Mouse (Mus musculus) brown adipose tissue, adult 24 weeks (tissue): ENCODE measurements around the gene Nek10. TPM values are rescaled to one million over a fixed set of nuclear protein-coding genes. Genes with fewer than 3 reads are reported as not detected.
"Not testable (repeated sequence)": the region's sequence is repeated elsewhere in the genome, so short reads cannot be mapped to it uniquely, and the experiment has no call there.

Experiments used
- H3K27ac ChIP-seq: fragments of 200-500 bp; replicated peaks from 2 replicates; pipeline ENCODE4 v1.5.1; 2012; ENCODE audit warnings: low read depth, mild to moderate bottlenecking, low read length
- H3K4me1 ChIP-seq: fragments of 200-500 bp; 2 replicates; pipeline ENCODE4 v1.6.1; 2012; ENCODE audit warnings: low read length, mixed read lengths; ENCODE audit not compliant: control insufficient read depth, insufficient read depth, insufficient read length
- H3K4me3 ChIP-seq: fragments of 200-500 bp; 2 replicates; pipeline ENCODE4 v1.5.1; 2012; ENCODE audit warnings: low read depth, mild to moderate bottlenecking, low read length, moderate library complexity; ENCODE audit not compliant: insufficient read depth
- polyA plus RNA-seq: library from polyadenylated mRNA; stranded (reverse); fragments of >200 nt; gene quantifications from 2 replicates; pipeline ENCODE4 v1.2.4, GENCODE M21; 2012; ENCODE audit not compliant: missing spikeins, insufficient read depth, insufficient read length

Nek10 gene
- polyA plus RNA-seq, 1 experiment = not detected

- Histone ChIP-seq H3K4me1 (no peaks in the 10 kb centered on the region), H3K4me3 (no peak overlapping the region), H3K27ac (no peak overlapping the region)
Measured at GRCm38 (mm10) chr14:15011408-15011807, 208.2 kb downstream of the Nek10 start.

GRCm38 (mm10) chr14:15014799-15015198, 211.6 kb downstream of the Nek10 start:
- H3K4me1 ChIP-seq = no peaks in the 10 kb centered on the region
- H3K4me3 ChIP-seq = no peak overlapping the region
- no peak overlapping the region for H3K27ac ChIP-seq

DNA sequence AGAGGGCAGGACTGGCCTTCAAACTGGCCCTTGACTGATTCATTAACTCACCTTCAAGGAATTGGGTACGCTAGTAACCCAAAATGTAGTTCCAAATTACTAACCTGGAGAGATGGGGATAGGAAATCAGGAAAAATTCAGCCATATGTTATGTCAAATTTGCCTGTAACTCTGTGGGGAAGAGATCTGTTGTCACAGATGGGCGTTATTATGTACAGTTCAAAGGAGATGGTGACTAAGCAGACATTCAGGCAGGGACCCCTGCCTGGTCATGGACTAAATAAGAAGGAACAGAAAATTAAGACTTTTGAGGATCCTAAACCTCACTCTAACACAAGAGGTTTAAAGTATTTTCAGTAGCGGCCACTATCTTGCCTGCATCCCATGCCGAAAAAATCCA, 227.4 kb downstream of the Nek10 start:
- H3K4me3 ChIP-seq, H3K4me1 ChIP-seq, H3K27ac ChIP-seq: not testable (repeated sequence)

DNA sequence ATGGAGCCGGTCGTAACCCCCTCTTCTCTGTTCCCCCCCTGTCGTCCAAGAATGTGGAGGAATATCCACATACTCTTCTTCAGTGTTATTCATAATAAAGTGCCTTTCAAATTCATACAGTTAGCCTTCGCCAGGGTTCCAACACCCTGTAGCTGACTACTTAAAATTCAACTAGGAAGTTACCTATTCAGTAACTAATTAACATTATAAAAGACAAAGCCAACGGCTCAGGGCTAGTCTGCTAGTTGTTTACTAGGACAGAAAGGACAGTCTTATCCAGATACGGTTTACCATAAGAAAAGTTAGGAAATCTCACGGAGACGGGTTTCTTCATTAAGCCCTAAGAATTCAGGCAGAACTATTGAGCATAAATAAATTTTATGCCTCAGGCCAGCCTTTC, 231.4 kb downstream of the Nek10 start:
- not testable (repeated sequence) for H3K4me1 ChIP-seq, H3K4me3 ChIP-seq, H3K27ac ChIP-seq

GRCm38 (mm10) chr14:15048186-15048585, 245.0 kb downstream of the Nek10 start:
- no peak overlapping the region for H3K27ac ChIP-seq
- no peaks in the 10 kb centered on the region for H3K4me1 ChIP-seq
- H3K4me3 ChIP-seq = no peak overlapping the region

DNA sequence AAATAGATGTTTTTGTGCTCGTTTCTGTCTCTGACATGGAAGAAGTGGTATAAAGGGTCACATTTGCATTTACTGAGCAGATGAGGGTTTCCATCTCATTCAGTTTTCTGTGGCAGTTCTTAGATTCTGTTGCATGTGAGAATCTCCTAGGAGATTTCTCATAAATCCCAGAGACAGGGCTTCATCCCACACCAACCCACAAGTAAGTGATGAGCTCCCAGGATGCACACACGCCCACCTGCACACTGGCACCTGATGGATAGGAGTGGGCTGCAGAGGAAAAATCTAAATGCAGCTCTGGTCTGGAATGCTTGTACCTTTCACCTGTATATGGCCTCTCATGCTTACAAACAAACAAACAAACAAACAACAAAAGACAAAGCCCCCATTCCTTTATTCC, 258.3 kb downstream of the Nek10 start:
- H3K4me3 ChIP-seq = no peak overlapping the region
- peaks cover 4% of the 10 kb centered on the region; the same call in 1 of the 2 replicates for H3K4me1 ChIP-seq
- H3K27ac ChIP-seq = no peak overlapping the region

Other genes with a start within 250 kb of the Nek10 start
- gene Slc4a7, start 101.1 kb upstream of the Nek10 start, polyA plus RNA-seq = 4.1 and 5.2 TPM in 2 replicates